Mouse (Mus musculus): Measurements from ENCODE around the gene Cep250. TPM values are rescaled to one million over a fixed set of nuclear protein-coding genes. Genes with fewer than 3 reads are reported as not detected.

Gene Cep250
- polyA plus RNA-seq, 1 experiment from 2014 or later, result 13.4 TPM

- no peak overlapping the region for H3K4me3 ChIP-seq (replicated peaks)
- H3K27me3 ChIP-seq (replicated peaks), result no peaks in the 10 kb centered on the region
- H3K4me1 ChIP-seq, result peaks cover 28% of the 10 kb centered on the region
- H3K4me2 ChIP-seq, result 0 out of 2 replicates have a peak overlapping the region, but pooled peaks have one; percentile 11
- 83% methylated on average over 4 of the region's 4 CpGs for WGBS
- no peaks in the 10 kb centered on the region for H3K36me3 ChIP-seq
- H3K9me3 ChIP-seq (replicated peaks), result no peaks in the 10 kb centered on the region
- no peak for ATAC-seq (ENCODE audit: low FRiP score)
- H3K9ac ChIP-seq (replicated peaks), result no peak overlapping the region
- H3K27ac ChIP-seq (replicated peaks), result no peak overlapping the region
These were observed 11.6 kb upstream of the Cep250 start for GRCm38 (mm10) chr2:155944685-155945084.

GRCm38 (mm10) chr2:155945124-155945523, 11.1 kb upstream of the Cep250 start, which contains the start of gene Gdf5:
Gene Gdf5, minus strand, starts transcription at chr2:155945367.
- Histone ChIP-seq H3K9ac (replicated peaks) (no peak within 1 kb of the TSS), H3K27ac (replicated peaks) (no peak within 1 kb of the TSS), H3K27me3 (replicated peaks) (no peaks in the 10 kb centered on the region), H3K4me2 (0 out of 2 replicates have a peak within 1 kb of the TSS, but pooled peaks have one; percentile 11), H3K9me3 (replicated peaks) (no peaks in the 10 kb centered on the region), H3K4me1 (peaks cover 32% of the 10 kb centered on the region), H3K36me3 (no peaks in the 10 kb centered on the region), H3K4me3 (replicated peaks) (no peak within 1 kb of the TSS)
- WGBS, result 45% methylated on average over 13 of the region's 13 CpGs
- no peak for ATAC-seq (ENCODE audit: low FRiP score)

GRCm38 (mm10) chr2:155945580-155945979, 10.7 kb upstream of the Cep250 start:
- Histone ChIP-seq H3K9ac (replicated peaks) (no peak overlapping the region), H3K4me3 (replicated peaks) (no peak overlapping the region), H3K27me3 (replicated peaks) (no peaks in the 10 kb centered on the region), H3K4me1 (peaks cover 32% of the 10 kb centered on the region), H3K4me2 (no peak overlapping the region), H3K27ac (replicated peaks) (no peak overlapping the region), H3K9me3 (replicated peaks) (no peaks in the 10 kb centered on the region), H3K36me3 (no peaks in the 10 kb centered on the region)
- no peak for ATAC-seq (ENCODE audit: low FRiP score)
- 41% methylated on average over 5 of the region's 5 CpGs for WGBS

GRCm38 (mm10) chr2:155946069-155946468, 10.2 kb upstream of the Cep250 start:
- Histone ChIP-seq H3K4me1 (peaks cover 32% of the 10 kb centered on the region), H3K27me3 (replicated peaks) (no peaks in the 10 kb centered on the region), H3K4me3 (replicated peaks) (no peak overlapping the region), H3K36me3 (no peaks in the 10 kb centered on the region), H3K4me2 (no peak overlapping the region), H3K27ac (replicated peaks) (no peak overlapping the region), H3K9ac (replicated peaks) (no peak overlapping the region), H3K9me3 (replicated peaks) (no peaks in the 10 kb centered on the region)
- WGBS, result 6% methylated on average over 7 of the region's 7 CpGs
- ATAC-seq (ENCODE audit: low FRiP score), result no peak

GRCm38 (mm10) chr2:155946499-155946898, 9.8 kb upstream of the Cep250 start:
- H3K9ac ChIP-seq (replicated peaks), result no peak overlapping the region
- peaks cover 32% of the 10 kb centered on the region for H3K4me1 ChIP-seq
- no peak overlapping the region for H3K27ac ChIP-seq (replicated peaks)
- no peak overlapping the region for H3K4me2 ChIP-seq
- no peaks in the 10 kb centered on the region for H3K36me3 ChIP-seq
- H3K27me3 ChIP-seq (replicated peaks), result no peaks in the 10 kb centered on the region
- no peak overlapping the region for H3K4me3 ChIP-seq (replicated peaks)
- 12% methylated on average over 4 of the region's 4 CpGs for WGBS
- H3K9me3 ChIP-seq (replicated peaks), result no peaks in the 10 kb centered on the region
- no peak for ATAC-seq (ENCODE audit: low FRiP score)

- Histone ChIP-seq H3K27ac (replicated peaks) (no peak overlapping the region), H3K9me3 (replicated peaks) (no peaks in the 10 kb centered on the region), H3K4me2 (no peak overlapping the region), H3K4me1 (peaks cover 32% of the 10 kb centered on the region), H3K27me3 (replicated peaks) (no peaks in the 10 kb centered on the region), H3K36me3 (no peaks in the 10 kb centered on the region), H3K4me3 (replicated peaks) (no peak overlapping the region), H3K9ac (replicated peaks) (no peak overlapping the region)
- 65% methylated on average over 5 of the region's 5 CpGs for WGBS
- ATAC-seq (ENCODE audit: low FRiP score), result no peak
These were observed 8.8 kb upstream of the Cep250 start for GRCm38 (mm10) chr2:155947390-155948002.

- ATAC-seq (ENCODE audit: low FRiP score), result no peak
- H3K9me3 ChIP-seq (replicated peaks), result no peaks in the 10 kb centered on the region
- peaks cover 22% of the 10 kb centered on the region for H3K4me1 ChIP-seq
- WGBS, result 6% methylated on average over 6 of the region's 6 CpGs
- no peak overlapping the region for H3K4me2 ChIP-seq
- H3K9ac ChIP-seq (replicated peaks), result no peak overlapping the region; the same call in 1 of the 2 replicates
- no peak overlapping the region; the same call in 1 of the 2 replicates for H3K27ac ChIP-seq (replicated peaks)
- H3K36me3 ChIP-seq, result no peaks in the 10 kb centered on the region
- no peaks in the 10 kb centered on the region for H3K27me3 ChIP-seq (replicated peaks)
- H3K4me3 ChIP-seq (replicated peaks), result no peak overlapping the region
These were observed 6.9 kb upstream of the Cep250 start for GRCm38 (mm10) chr2:155949362-155949761.

GRCm38 (mm10) chr2:155952006-155952405, 4.3 kb upstream of the Cep250 start:
- H3K9me3 ChIP-seq (replicated peaks), result no peaks in the 10 kb centered on the region
- H3K27me3 ChIP-seq (replicated peaks), result 0 out of 2 replicates have a peak, but pooled peaks cover 4% of the 10 kb centered on the region
- H3K9ac ChIP-seq (replicated peaks), result no peak overlapping the region
- no peaks in the 10 kb centered on the region for H3K36me3 ChIP-seq
- no peak for ATAC-seq (ENCODE audit: low FRiP score)
- peaks cover 11% of the 10 kb centered on the region for H3K4me1 ChIP-seq
- no peak overlapping the region for H3K27ac ChIP-seq (replicated peaks)
- no peak overlapping the region for H3K4me3 ChIP-seq (replicated peaks)
- H3K4me2 ChIP-seq, result no peak overlapping the region

- no peak for ATAC-seq (ENCODE audit: low FRiP score)
- Histone ChIP-seq H3K36me3 (peaks cover 21% of the 10 kb centered on the region), H3K4me3 (replicated peaks) (no peak overlapping the region), H3K4me2 (no peak overlapping the region), H3K9me3 (replicated peaks) (no peaks in the 10 kb centered on the region), H3K27me3 (replicated peaks) (no peaks in the 10 kb centered on the region), H3K27ac (replicated peaks) (no peak overlapping the region), H3K4me1 (peaks cover 14% of the 10 kb centered on the region), H3K9ac (replicated peaks) (no peak overlapping the region)
- 94% methylated on average over 5 of the region's 5 CpGs for WGBS
These were observed 3.7 kb downstream of the Cep250 start for GRCm38 (mm10) chr2:155959981-155960380.

GRCm38 (mm10) chr2:155961862-155962261, 5.6 kb downstream of the Cep250 start:
- Histone ChIP-seq H3K27ac (replicated peaks) (no peak overlapping the region), H3K9ac (replicated peaks) (no peak overlapping the region), H3K4me2 (no peak overlapping the region), H3K9me3 (replicated peaks) (no peaks in the 10 kb centered on the region), H3K36me3 (peaks cover 38% of the 10 kb centered on the region), H3K4me1 (peaks cover 14% of the 10 kb centered on the region), H3K27me3 (replicated peaks) (no peaks in the 10 kb centered on the region), H3K4me3 (replicated peaks) (no peak overlapping the region)
- no peak for ATAC-seq (ENCODE audit: low FRiP score)
- 56% methylated on average over 10 of the region's 10 CpGs for WGBS

- WGBS, result 43% methylated on average over 1 of the region's 1 CpGs
- H3K27me3 ChIP-seq (replicated peaks), result no peaks in the 10 kb centered on the region
- no peak overlapping the region for H3K4me3 ChIP-seq (replicated peaks)
- no peak; the same call in 1 of the 2 replicates for ATAC-seq (ENCODE audit: low FRiP score)
- H3K9me3 ChIP-seq (replicated peaks), result no peaks in the 10 kb centered on the region
- peaks cover 4% of the 10 kb centered on the region; the same call in 1 of the 2 replicates for H3K4me1 ChIP-seq
- peaks cover 49% of the 10 kb centered on the region for H3K36me3 ChIP-seq
- H3K27ac ChIP-seq (replicated peaks), result no peak overlapping the region
- H3K9ac ChIP-seq (replicated peaks), result no peak overlapping the region
- no peak overlapping the region for H3K4me2 ChIP-seq
These were observed 6.7 kb downstream of the Cep250 start for GRCm38 (mm10) chr2:155962991-155963390.

GRCm38 (mm10) chr2:155973348-155973747, 17.1 kb downstream of the Cep250 start:
- Histone ChIP-seq H3K9me3 (replicated peaks) (no peaks in the 10 kb centered on the region), H3K4me3 (replicated peaks) (no peak overlapping the region), H3K27me3 (replicated peaks) (no peaks in the 10 kb centered on the region), H3K4me1 (no peaks in the 10 kb centered on the region), H3K9ac (replicated peaks) (no peak overlapping the region), H3K27ac (replicated peaks) (no peak overlapping the region), H3K36me3 (peaks cover 87% of the 10 kb centered on the region), H3K4me2 (no peak overlapping the region)
- no peak for ATAC-seq (ENCODE audit: low FRiP score)
- 84% methylated on average over 6 of the region's 6 CpGs for WGBS

Data from neural tube, embryonic 15.5 days (tissue).